Mouse (Mus musculus) adrenal gland, postnatal 36 days (tissue): Measurements from ENCODE around the gene Dlg5. TPM values are rescaled to one million over a fixed set of nuclear protein-coding genes. Genes with fewer than 3 reads are reported as not detected.

Experiments
- DNase-seq, 2 experiments: peaks; one replicate each; pipeline ENCODE4 v3.0.0; 2021; ENCODE audit warnings: mixed read lengths in 1 of 2
- microRNA-seq: library from miRNA; unstranded; fragments of <30 nt; microRNA quantifications from one replicate; pipeline ENCODE4 v1.2.0, GENCODE M21; 2021
- total RNA-seq, 2 experiments: library from RNA; stranded (reverse); gene quantifications; 2 replicates each; pipeline ENCODE4 v1.2.3; 2021

Dlg5 gene
- total RNA-seq, 2 experiments from 2014 or later: 41.3 to 51.0 TPM

DNA sequence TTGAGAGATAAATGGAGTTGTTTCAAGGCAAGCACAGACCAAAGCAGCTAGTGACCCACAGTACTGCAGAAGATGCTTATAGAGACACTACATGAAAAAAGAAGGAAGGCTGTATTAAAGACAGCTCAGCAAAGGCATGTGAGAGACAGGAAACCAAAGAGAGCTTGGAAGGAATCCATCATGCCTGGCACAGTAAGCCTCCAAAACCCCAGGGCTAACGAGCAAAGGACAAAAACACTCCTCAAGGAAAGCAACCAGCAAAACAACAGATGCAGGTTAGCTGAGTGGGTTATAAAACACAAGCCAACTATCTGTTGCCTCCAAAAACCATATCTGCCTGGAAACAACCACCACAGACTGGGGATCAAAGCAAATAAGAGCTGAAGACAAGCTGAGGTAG lies 121.5 kb downstream of the Dlg5 start:
- DNase-seq: no peak

DNA sequence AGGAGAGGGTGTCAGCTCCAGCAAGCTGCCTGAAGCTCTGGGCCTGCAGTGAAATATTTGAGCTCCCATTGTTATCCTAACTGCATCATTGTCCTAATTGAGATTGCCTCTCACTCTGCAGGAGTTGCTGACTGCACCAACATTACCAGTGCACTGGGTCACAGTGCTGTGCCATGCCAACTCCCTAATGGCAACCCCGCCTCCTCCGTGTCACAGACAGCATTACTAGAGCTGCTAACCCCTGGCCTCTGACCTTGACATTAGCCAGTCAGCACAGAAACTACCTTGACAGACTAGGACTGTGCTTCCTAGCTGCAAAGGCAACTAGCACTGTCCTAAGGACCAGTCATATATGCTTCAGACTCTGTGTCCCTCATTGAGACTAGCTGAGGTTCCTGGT lies 139.0 kb downstream of the Dlg5 start:
- DNase-seq: peak; percentile 31 to 60

DNA sequence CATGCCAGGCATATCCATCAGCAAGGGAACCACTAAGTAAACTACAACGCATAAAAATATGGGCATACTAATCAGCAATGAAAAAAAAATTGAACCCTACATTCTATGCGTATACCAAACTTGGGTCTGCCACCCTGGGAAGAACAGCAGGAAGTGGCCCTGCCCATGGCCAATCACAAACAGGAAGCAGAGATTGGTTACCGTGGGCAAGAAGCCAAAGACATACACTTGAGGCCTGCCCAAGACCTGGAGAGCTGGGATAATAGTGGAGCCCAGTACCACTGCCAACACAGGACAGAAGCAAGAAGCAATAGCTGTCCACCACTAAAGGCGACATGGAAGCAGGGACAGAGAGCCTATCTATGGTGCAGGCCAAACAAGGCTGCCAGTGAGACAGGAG lies 146.9 kb downstream of the Dlg5 start:
- DNase-seq: no peak

DNA sequence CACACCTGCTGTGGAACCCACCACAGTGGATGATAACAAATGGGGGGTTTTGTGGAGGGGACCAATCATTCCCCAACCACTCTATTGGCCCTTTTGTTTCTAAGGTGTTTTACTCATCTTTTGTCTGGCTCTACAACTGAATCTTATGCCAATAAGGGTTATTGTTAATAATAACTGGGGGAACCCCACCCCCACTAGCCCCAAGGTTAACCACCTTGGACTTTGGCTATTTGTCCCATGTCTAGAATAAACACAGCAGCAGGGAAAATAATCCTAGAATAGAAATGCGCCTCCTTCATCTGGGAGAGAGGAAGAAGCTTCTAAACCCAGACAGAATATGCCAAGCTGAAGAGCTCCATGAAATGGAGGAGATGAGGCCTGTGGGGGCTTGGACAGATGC lies 151.1 kb downstream of the Dlg5 start:
- no peak for DNase-seq

DNA sequence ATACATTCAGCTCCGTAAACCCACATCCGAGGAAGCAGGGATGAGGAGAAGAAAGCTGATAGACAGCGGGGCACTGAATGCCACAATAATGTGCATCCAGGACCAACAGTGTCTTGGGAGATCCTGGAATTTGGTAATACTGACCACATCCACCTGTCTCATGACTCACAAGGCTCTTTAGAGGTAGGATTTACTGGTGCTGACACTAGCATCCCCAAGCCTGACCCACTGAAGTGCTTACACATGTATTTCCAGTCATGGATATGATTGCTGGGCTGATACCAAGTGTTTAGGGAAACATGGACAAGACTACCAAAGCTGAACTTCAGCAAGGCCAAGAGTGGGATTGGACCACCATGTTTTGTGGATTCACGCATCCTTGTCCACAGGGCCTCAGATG lies 152.5 kb downstream of the Dlg5 start:
- DNase-seq: no peak

DNA sequence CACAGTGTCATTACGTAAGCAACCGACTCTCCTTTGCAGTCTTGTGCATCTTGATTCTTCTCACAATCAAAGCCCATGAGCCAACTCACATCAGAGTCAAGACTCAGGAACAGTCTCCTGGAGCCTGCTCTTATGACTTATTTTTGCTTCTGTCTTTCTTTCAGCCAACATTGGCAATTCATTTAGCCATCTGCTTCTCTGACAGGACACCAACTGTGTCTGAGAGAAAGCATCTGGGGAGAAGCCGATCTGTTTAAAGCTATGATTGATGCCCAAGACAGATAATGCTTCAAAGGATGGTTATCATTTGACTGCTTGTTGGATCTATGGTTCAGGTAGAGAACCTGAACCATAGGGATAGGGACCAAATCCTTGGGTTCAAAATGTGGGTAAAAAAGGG lies 153.3 kb downstream of the Dlg5 start:
- DNase-seq: no peak

DNA sequence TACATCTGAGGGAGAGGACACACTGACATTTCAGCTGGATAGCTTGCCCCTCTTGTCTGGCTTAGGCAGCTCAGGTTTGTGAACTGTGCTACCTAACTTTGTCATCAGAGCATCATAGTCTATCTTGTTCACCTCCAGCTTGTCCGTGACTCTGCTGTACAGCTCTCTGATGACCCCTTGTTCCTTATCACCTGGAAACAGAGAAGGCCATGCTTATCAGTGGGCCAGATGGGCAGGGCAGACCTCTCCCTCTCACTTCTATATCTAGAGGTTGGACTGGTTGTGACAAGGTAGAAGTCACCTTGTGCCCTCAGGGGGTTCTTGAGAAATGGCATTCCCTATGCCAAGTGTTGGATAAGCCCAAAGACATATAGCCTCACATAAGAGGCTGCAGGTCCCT lies 154.9 kb downstream of the Dlg5 start:
- no peak for DNase-seq

DNA sequence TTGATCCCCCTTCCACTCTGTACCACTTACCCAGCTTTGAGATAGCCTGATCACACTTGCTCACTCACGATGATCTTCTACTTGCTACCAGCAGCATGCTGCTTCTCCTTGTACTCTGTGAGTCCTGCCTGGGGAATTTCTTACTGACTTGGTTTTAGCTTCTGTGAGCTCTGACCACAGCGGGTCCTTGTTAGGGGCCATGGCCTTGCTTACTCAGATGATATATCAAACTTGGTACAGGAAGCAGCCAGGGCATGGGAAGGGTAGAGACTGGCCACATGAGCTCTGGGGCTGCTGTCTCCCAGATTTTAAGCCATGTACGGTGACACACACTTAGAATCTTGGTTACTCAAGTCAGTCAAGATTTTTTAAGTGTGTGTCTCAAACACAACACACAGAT lies 156.5 kb downstream of the Dlg5 start:
- DNase-seq: peak; percentile 33 to 59

DNA sequence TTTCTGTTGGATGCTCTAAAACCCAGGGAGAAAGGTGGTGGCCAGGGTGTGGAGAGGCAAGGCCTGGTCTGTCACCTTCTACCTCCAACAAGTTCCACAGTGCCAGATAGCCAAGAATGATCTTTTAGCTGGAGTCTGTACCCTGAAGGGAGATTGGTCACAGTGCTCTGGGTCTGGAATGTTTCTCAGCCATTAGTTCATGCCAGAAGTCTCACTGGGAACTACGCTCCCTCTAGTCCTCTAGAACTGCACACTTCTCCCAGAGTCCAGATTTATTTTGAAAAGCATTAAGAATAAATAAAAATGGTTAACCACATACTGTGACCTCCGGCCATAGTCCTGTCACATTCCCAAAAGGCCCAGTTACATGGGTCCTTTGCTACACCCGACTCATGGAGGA lies 158.3 kb downstream of the Dlg5 start:
- DNase-seq: no peak

DNA sequence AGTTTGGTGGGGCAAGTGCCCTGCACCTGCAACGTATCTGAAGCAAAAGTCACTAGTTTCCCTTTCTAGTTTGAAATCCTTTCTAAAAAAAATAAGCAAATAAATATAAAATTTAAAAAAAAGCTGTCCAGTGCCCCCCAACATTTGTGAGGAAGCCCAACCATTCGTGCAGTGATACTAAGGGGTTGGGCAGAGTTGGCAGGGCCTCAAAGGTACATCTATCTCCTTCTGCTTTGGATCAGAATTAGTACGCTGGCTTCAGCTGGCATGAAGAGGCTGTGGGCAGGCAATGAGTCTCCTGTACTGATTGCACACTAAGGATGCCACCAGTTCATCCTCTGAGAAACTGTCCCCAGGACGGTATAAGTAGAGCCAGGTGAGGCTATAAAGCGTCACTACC lies 159.2 kb downstream of the Dlg5 start:
- no peak for DNase-seq

Small RNAs within 50 kb of the gene (microRNA-seq; reads per million reads assigned to microRNA genes)
- gene Mir7210: not detected

Other genes with a start within 250 kb of the Dlg5 start
- gene Kcnma1, start 231.4 kb downstream of the Dlg5 start, total RNA-seq: 10 to 100 TPM; 46.0 to 72.9 TPM
- gene E330034G19Rik, start 47.3 kb upstream of the Dlg5 start, total RNA-seq: not detected
- gene Polr3a, start 241.1 kb upstream of the Dlg5 start, total RNA-seq: 10 to 100 TPM; 19.0 to 19.6 TPM
- gene Rps24, start 241.2 kb upstream of the Dlg5 start, total RNA-seq: 1,000 to 10,000 TPM; 1,576 to 1,729 TPM